Comparison of ENCODE assay signal across 7 mouse cellular contexts in genomic region chr9:110116353-110116976, GRCm38 (mm10). TPM values are rescaled to one million over a fixed set of nuclear protein-coding genes. Genes with fewer than 3 reads are reported as not detected.
A peak's percentile ranks its signal among the peaks of the same experiment; 100 is the strongest.
DNase-seq lines count a peak whose midpoint lies in the region; ATAC-seq lines count a peak whose summit lies in the region.

No protein-coding gene starts in this region.

- H3K9ac ChIP-seq in lung, embryonic 16.5 days (ENCODE audit: low read length) = peak overlapping the region; percentile 91
- H3K9ac ChIP-seq in embryonic facial prominence, embryonic 14.5 days (ENCODE audit: low read depth, low read length) = peak overlapping the region; percentile 95
- peak overlapping the region; percentile 89 for H3K9ac ChIP-seq in limb, embryonic 11.5 days (ENCODE audit: low read length)
- peak overlapping the region; percentile 89 for H3K9ac ChIP-seq in stomach, embryonic 14.5 days (replicated peaks; ENCODE audit: low read depth, low read length)

- peaks cover 10% of the 10 kb centered on the region for H3K4me1 ChIP-seq in lung, embryonic 16.5 days (replicated peaks; ENCODE audit: control insufficient read depth, insufficient read depth, low read length)
- H3K4me1 ChIP-seq in embryonic facial prominence, embryonic 14.5 days (ENCODE audit: control insufficient read depth, insufficient read depth, low read length) = peaks cover 9% of the 10 kb centered on the region
- H3K4me1 ChIP-seq in limb, embryonic 11.5 days (ENCODE audit: control insufficient read depth, insufficient read depth, low read length) = peaks cover 6% of the 10 kb centered on the region
- H3K4me1 ChIP-seq in stomach, embryonic 14.5 days (ENCODE audit: control insufficient read depth, insufficient read depth, low read length) = peaks cover 12% of the 10 kb centered on the region

- H3K27ac ChIP-seq in lung, embryonic 16.5 days (ENCODE audit: low read length) = peak overlapping the region; percentile 98
- H3K27ac ChIP-seq in embryonic facial prominence, embryonic 14.5 days (replicated peaks; ENCODE audit: low read depth, low read length) = peak overlapping the region; percentile 97
- peak overlapping the region; percentile 87 for H3K27ac ChIP-seq in limb, embryonic 11.5 days (replicated peaks; ENCODE audit: low read depth, low read length)
- peak overlapping the region; percentile 97 for H3K27ac ChIP-seq in stomach, embryonic 14.5 days (ENCODE audit: low read length)

- ATAC-seq in lung, embryonic 16.5 days (ENCODE audit: low read depth) = peak; percentile 1; the same call in 1 of the 2 replicates
- no peak for ATAC-seq in embryonic facial prominence, embryonic 14.5 days (ENCODE audit: low read depth)
- ATAC-seq in limb, embryonic 11.5 days (ENCODE audit: insufficient number of reproducible peaks, low FRiP score, low TSS enrichment, low read depth) = no peak; the same call in 1 of the 2 replicates
- ATAC-seq in stomach, embryonic 14.5 days (ENCODE audit: insufficient number of reproducible peaks, insufficient read depth, low FRiP score, low read depth) = no peak

- H3K4me2 ChIP-seq in lung, embryonic 16.5 days (ENCODE audit: low read depth, low read length) = peak overlapping the region; percentile 86
- peak overlapping the region; percentile 66 for H3K4me2 ChIP-seq in embryonic facial prominence, embryonic 14.5 days (ENCODE audit: low read depth, low read length)
- peak overlapping the region; percentile 69 for H3K4me2 ChIP-seq in limb, embryonic 11.5 days (ENCODE audit: low read depth, severe bottlenecking)
- H3K4me2 ChIP-seq in stomach, embryonic 14.5 days (replicated peaks; ENCODE audit: low read depth, low read length) = peak overlapping the region; percentile 47

- H3K4me3 ChIP-seq in lung, embryonic 16.5 days (ENCODE audit: low read length) = peak overlapping the region; percentile 86
- H3K4me3 ChIP-seq in embryonic facial prominence, embryonic 14.5 days (ENCODE audit: low read depth, low read length) = peak overlapping the region; percentile 95
- peak overlapping the region; percentile 68 for H3K4me3 ChIP-seq in limb, embryonic 11.5 days (ENCODE audit: low read depth, low read length)
- peak overlapping the region; percentile 87 for H3K4me3 ChIP-seq in stomach, embryonic 14.5 days (ENCODE audit: low read depth, low read length)

- no peaks in the 10 kb centered on the region for H3K27me3 ChIP-seq in lung, embryonic 16.5 days (ENCODE audit: control insufficient read depth, insufficient read depth, low read depth, low read length)
- H3K27me3 ChIP-seq in embryonic facial prominence, embryonic 14.5 days (replicated peaks; ENCODE audit: control insufficient read depth, insufficient read depth, low read length) = no peaks in the 10 kb centered on the region
- no peaks in the 10 kb centered on the region for H3K27me3 ChIP-seq in limb, embryonic 11.5 days (ENCODE audit: control insufficient read depth, insufficient read depth, low read length)
- H3K27me3 ChIP-seq in stomach, embryonic 14.5 days (ENCODE audit: control insufficient read depth, insufficient read depth, low read length) = no peaks in the 10 kb centered on the region

- no peaks in the 10 kb centered on the region for H3K9me3 ChIP-seq in lung, embryonic 16.5 days (ENCODE audit: control insufficient read depth, low read length)
- no peaks in the 10 kb centered on the region for H3K9me3 ChIP-seq in embryonic facial prominence, embryonic 14.5 days (ENCODE audit: control insufficient read depth, low read length)
- no peaks in the 10 kb centered on the region for H3K9me3 ChIP-seq in limb, embryonic 11.5 days (ENCODE audit: control insufficient read depth, low read length)
- no peaks in the 10 kb centered on the region for H3K9me3 ChIP-seq in stomach, embryonic 14.5 days (ENCODE audit: control insufficient read depth, low read depth, low read length)

- no peak for DNase-seq in lung, postnatal 14 days
- DNase-seq in embryonic facial prominence, embryonic 14.5 days (ENCODE audit: low spot score) = peak; percentile 24
- DNase-seq in limb, embryonic 11.5 days (ENCODE audit: low spot score) = no peak
- no peak for DNase-seq in right cerebral cortex, adult 2 months (ENCODE audit: low spot score in 2 of 2)
- DNase-seq in frontal cortex, postnatal 36 days (ENCODE audit: low spot score in 2 of 2) = no peak

- H3K36me3 ChIP-seq in lung, embryonic 16.5 days (ENCODE audit: control insufficient read depth, insufficient read depth, low read length) = peaks cover 18% of the 10 kb centered on the region
- peaks cover 32% of the 10 kb centered on the region for H3K36me3 ChIP-seq in embryonic facial prominence, embryonic 14.5 days (ENCODE audit: control insufficient read depth, insufficient read depth, low read length)
- peaks cover 8% of the 10 kb centered on the region; the same call in 1 of the 2 replicates for H3K36me3 ChIP-seq in limb, embryonic 11.5 days (ENCODE audit: control insufficient read depth, insufficient read depth, low read length)
- peaks cover 17% of the 10 kb centered on the region for H3K36me3 ChIP-seq in stomach, embryonic 14.5 days (ENCODE audit: control insufficient read depth, insufficient read depth, low read length)

- 7% methylated on average over 10 of the region's 10 CpGs for WGBS in lung, embryonic 16.5 days
- 8% methylated on average over 9 of the region's 10 CpGs for WGBS in embryonic facial prominence, embryonic 14.5 days
- WGBS in limb, embryonic 11.5 days = 10% methylated on average over 10 of the region's 10 CpGs
- WGBS in stomach, embryonic 14.5 days = 5% methylated on average over 10 of the region's 10 CpGs

RNA-seq across cellular contexts. Expression of gene Smarcc1, which starts 1.0 kb away (rescaled TPM):
- polyA plus RNA-seq in lung, embryonic 16.5 days (2015; fragmentation: Nextera tagmentation; extraction: Ambion mirVana) = 86.0 and 87.1 TPM in 2 replicates
- 105 and 122 TPM in 2 replicates for polyA plus RNA-seq in embryonic facial prominence, embryonic 14.5 days (2014; fragmentation: Nextera tagmentation; extraction: Ambion mirVana)
- polyA plus RNA-seq in limb, embryonic 11.5 days (2014; fragmentation: Nextera tagmentation; extraction: Ambion mirVana) = 206 and 217 TPM in 2 replicates
- 143 and 158 TPM in 2 replicates for polyA plus RNA-seq in stomach, embryonic 14.5 days (2014; fragmentation: Nextera tagmentation; extraction: Ambion mirVana)

RNA-seq across cellular contexts. Expression of gene Dhx30, which starts 1.2 kb away (rescaled TPM):
- 117 and 119 TPM in 2 replicates for polyA plus RNA-seq in lung, embryonic 16.5 days (2015; fragmentation: Nextera tagmentation; extraction: Ambion mirVana)
- 110 and 120 TPM in 2 replicates for polyA plus RNA-seq in embryonic facial prominence, embryonic 14.5 days (2014; fragmentation: Nextera tagmentation; extraction: Ambion mirVana)
- polyA plus RNA-seq in limb, embryonic 11.5 days (2014; fragmentation: Nextera tagmentation; extraction: Ambion mirVana) = 179 and 190 TPM in 2 replicates
- 123 and 125 TPM in 2 replicates for polyA plus RNA-seq in stomach, embryonic 14.5 days (2014; fragmentation: Nextera tagmentation; extraction: Ambion mirVana)
